Mouse (Mus musculus) Patski (cell line): ENCODE measurements at regions not wholly inside any gene's neighbourhood (a gene's known extent, or its start where the extent isn't known, plus 50 kb on each side); places are given as distances from the start of the nearest gene placed in this dataset.

Source experiments
- ATAC-seq: fragments of 100-300 bp; one replicate; pipeline ENCODE4 v1.8.0; 2021
- CTCF ChIA-PET: fragments of 350-600 bp; sonication (Branson Sonifier 250); formaldehyde crosslinking; loops from one replicate; lab custom pipeline; 2022; ENCODE audit warnings: inconsistent platforms; lab: Charles Lee
- POLR2A ChIA-PET: fragments of 350-600 bp; sonication (Branson Sonifier 250); formaldehyde crosslinking; loops from one replicate; lab custom pipeline; 2022; ENCODE audit warnings: antibody characterized with exemption, inconsistent platforms; lab: Charles Lee
- DNase-seq: peaks from one replicate; pipeline ENCODE4 v3.0.0-alpha.2; 2011; ENCODE audit warnings: low read depth, low spot score
- H3K27me3 ChIP-seq: fragments of 371-371 bp; one replicate; pipeline ENCODE4 v1.5.1; 2021
- CTCF ChIP-seq: fragments of 100-300 bp; IDR thresholded peaks from one replicate; pipeline ENCODE4 v1.5.1; 2021
- in situ Hi-C: fragments of 300-500 bp; cut with MboI; formaldehyde crosslinking; loops from 3 replicates; pipeline ENCODE4 v1.11.1; 2018; ENCODE audit warnings: low pct_unique_long_range_greater_than_20kb, mixed read lengths

DNA sequence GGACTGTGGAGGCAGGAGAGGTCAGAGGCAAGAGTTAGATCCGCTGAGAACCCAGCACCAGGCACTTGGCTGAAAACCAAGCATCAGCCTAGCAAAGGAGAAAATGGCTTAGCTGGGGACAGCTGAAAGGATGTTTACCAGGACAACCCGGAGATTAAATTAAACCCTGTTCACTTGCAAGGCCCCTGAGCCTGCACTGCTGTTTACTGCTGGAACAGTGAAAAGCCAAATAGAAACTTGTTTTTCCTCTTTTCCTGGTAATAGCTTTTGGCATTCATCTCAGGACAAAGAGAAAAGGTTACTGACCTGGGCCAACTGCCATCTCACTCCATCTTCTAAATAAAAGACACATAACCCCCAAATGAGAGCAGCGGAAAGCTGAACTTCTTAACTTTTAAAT, 531.3 kb downstream of the Insc start:
- CTCF ChIA-PET: interaction anchor here (1.5 kb wide), 1 partner anchor 12 kb away, joined by 3 read pairs; no protein-coding TSS in a partner anchor
- in situ Hi-C loops: no loop called here
- ATAC-seq: no peak
- no peak for DNase-seq
- no peaks in the 10 kb centered on the region for H3K27me3 ChIP-seq
- POLR2A ChIA-PET: no interaction called here
- no peak for TF ChIP-seq CTCF

DNA sequence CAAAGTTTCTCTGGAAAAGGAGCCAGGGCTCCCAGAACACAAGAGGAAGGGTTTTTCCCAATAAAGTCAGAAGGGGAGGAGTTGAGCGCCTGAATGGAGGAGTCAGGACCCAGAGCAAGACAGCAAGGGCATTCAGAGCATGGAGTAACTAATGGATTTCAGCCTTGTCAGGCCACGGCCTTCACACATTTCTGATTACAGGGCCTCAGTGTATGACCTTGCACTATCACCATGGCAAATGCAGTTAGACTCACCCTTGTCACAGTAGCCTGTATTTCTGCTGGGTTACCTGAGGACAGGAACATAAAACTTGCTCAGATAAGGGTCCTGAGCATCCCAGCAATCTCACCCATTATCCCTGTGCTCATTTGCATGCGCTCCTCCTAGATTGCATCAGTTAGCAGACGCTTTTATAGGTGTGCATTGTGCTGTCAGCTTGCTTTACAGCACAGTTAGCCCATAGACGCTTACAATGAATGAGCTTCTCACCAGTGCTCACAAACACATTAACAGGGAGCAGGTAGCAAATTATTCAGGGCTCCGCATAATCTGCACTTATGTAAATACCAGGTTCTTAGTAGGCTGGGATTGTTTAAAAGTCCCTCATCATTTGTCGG, 547.4 kb downstream of the Insc start:
- in situ Hi-C loops: no loop called here
- TF ChIP-seq CTCF: no peak
- CTCF ChIA-PET: interaction anchor here (1.2 kb wide), 1 partner anchor 14 kb away, joined by 4 read pairs; no protein-coding TSS in a partner anchor
- H3K27me3 ChIP-seq: no peaks in the 10 kb centered on the region
- POLR2A ChIA-PET: no interaction called here
- no peak for ATAC-seq
- no peak for DNase-seq

DNA sequence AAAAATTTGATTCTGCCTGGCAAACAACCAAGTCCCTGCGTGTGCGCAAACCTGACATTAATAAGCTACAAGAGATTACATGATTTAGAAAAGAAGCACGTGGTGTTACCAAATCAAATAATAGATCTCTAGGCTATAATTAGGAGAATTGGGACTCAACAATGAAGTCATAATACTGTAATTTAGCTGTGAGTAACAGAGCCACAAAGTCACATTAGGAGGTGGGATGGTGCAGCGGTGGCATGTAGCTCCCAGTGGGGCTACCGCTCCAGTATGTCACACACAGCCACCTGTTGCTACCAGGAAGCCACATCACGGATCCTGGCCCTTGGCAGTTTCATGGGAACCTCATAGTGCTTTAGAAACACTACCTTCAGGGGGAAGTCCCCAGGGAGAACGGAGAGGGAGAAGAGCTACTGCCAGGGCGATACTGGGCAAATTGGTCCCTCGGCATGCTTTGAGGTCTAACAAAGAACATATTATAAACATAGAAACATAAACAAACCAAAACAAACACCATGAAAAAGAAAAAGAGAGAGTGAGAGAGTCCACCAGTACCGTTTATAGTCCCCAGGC, 551.2 kb downstream of the Insc start:
- ChIA-PET POLR2A (no interaction called here), CTCF (interaction anchor here (2.4 kb wide), 1 partner anchor 9 kb away, joined by 6 read pairs; no protein-coding TSS in a partner anchor)
- no peaks in the 10 kb centered on the region for H3K27me3 ChIP-seq
- no peak for DNase-seq
- in situ Hi-C loops: no loop called here
- TF ChIP-seq CTCF: no peak
- no peak for ATAC-seq

- ChIA-PET CTCF (no interaction called here), POLR2A (no interaction called here)
- TF ChIP-seq CTCF: no peak
- in situ Hi-C loops: no loop called here
- no peaks in the 10 kb centered on the region for H3K27me3 ChIP-seq
- DNase-seq (no peak), ATAC-seq (no peak)
Measured at GRCm38 (mm10) chr7:115300241-115300640, 556.7 kb downstream of the Insc start.

DNA sequence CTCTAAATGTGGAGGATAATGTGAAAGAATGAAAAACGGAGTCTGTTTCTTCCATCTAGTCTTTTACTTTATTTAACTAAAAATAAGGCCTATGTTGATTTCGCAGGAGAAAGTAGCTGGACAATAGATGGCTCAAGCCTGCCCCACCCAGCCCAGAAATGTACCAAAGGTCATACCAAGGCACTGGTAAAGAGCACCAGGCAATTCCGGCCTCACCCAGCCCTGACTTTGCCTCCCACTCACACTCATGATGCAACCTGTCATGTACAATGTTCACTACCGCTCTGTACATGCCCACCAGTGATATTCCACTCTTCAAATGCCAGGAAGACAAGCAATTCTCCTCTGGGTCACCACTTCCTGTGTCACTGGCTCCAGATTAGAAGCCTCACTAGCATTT, 564.9 kb downstream of the Insc start:
- POLR2A ChIA-PET: no interaction called here
- CTCF ChIA-PET: interaction anchor here (1.5 kb wide), 1 partner anchor 91 kb away, joined by 3 read pairs; no protein-coding TSS in a partner anchor
- ATAC-seq (no peak), DNase-seq (no peak)
- no peaks in the 10 kb centered on the region for H3K27me3 ChIP-seq
- no peak for TF ChIP-seq CTCF
- in situ Hi-C loops: no loop called here

- POLR2A ChIA-PET: no interaction called here
- ATAC-seq: peak; percentile 44
- CTCF ChIA-PET: interaction anchor here (1.1 kb wide), 1 partner anchor 9 kb away, joined by 3 read pairs; no protein-coding TSS in a partner anchor
- no peak for TF ChIP-seq CTCF
- in situ Hi-C loops: no loop called here
- DNase-seq: peak; percentile 60
- no peaks in the 10 kb centered on the region for H3K27me3 ChIP-seq
Measured at GRCm38 (mm10) chr7:115310400-115311225, 567.1 kb downstream of the Insc start.

GRCm38 (mm10) chr7:115319504-115319903, 576.0 kb downstream of the Insc start:
- in situ Hi-C loops: no loop called here
- ATAC-seq (no peak), DNase-seq (no peak)
- ChIA-PET CTCF (interaction anchor here (0.9 to 1.5 kb wide), 3 partner anchors 8 to 18 kb away, joined by 3 read pairs; no protein-coding TSS in a partner anchor), POLR2A (interaction anchor here (1.3 kb wide), 1 partner anchor 8 kb away, joined by 3 read pairs; no protein-coding TSS in a partner anchor)
- no peaks in the 10 kb centered on the region for H3K27me3 ChIP-seq
- TF ChIP-seq CTCF: no peak

DNA sequence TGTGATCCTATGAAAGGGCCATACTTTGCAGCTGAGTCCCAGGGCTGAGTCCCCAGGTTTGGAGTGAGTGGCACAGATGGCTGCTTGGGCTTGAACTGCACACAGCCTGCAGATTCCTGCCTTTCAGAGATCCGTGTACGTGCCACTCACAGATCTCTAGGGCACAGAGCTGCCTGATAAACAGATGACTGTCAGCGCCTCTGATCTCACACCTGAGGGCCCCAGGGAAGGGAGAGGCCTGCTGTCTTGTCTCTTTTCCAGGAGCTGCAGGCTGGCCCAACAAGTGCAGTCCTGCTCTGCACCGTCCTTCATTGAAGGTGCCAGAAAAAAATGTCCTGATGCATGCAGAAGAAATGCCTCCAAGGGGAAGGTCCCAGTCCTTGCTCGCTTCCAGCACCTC, 579.5 kb downstream of the Insc start:
- H3K27me3 ChIP-seq: no peaks in the 10 kb centered on the region
- DNase-seq (no peak), ATAC-seq (no peak)
- POLR2A ChIA-PET: no interaction called here
- no peak for TF ChIP-seq CTCF
- in situ Hi-C loops: no loop called here
- CTCF ChIA-PET: interaction anchor here (1.2 to 1.7 kb wide), 2 partner anchors 10 to 11 kb away, joined by 5 to 6 read pairs; no protein-coding TSS in a partner anchor

DNA sequence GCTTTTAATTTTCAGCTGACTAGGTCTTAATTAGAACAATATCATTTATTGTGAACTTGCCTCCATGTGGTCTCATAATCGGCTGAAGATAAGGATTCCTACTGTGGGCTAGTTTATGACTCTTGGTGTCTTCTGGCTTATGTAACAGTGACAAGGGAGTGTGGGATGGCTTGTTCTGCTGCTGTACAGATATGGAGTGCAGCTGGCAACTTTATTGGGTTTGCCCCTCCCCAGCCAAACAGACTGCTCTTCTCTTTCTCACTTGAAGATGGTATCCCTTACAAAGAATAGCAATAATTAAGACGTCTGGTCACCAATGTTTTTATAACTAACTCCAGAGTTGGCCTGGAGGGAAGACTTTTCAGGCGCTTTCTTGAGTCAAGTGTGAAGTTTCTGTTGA, 584.8 kb downstream of the Insc start:
- in situ Hi-C loops: no loop called here
- CTCF ChIA-PET: no interaction called here
- no peak for ATAC-seq
- DNase-seq: no peak
- H3K27me3 ChIP-seq: no peaks in the 10 kb centered on the region
- TF ChIP-seq CTCF: no peak
- POLR2A ChIA-PET: interaction anchor here (0.6 to 1.0 kb wide), 2 partner anchors 9 to 117 kb away, joined by 3 read pairs; no protein-coding TSS in a partner anchor

- ATAC-seq (no peak), DNase-seq (no peak)
- TF ChIP-seq CTCF: no peak
- CTCF ChIA-PET: interaction anchor here (1.5 kb wide), 1 partner anchor 11 kb away, joined by 3 read pairs; no protein-coding TSS in a partner anchor
- POLR2A ChIA-PET: no interaction called here
- in situ Hi-C loops: no loop called here
- no peaks in the 10 kb centered on the region for H3K27me3 ChIP-seq
Measured at GRCm38 (mm10) chr7:115331698-115332097, 588.2 kb downstream of the Insc start.
